ENCODE assay signal across 15 mouse cellular contexts in genomic region chr4:131405376-131406017, GRCm38 (mm10).
DNase-seq lines count a peak whose midpoint lies in the region; ATAC-seq and TF ChIP-seq lines count a peak whose summit lies in the region.
"Had no signal": no experiment of that assay in that cellular context is flagged by ENCODE, and none has a peak within 500 bp of the region (broad histone marks: within the 10 kb centered on the region; RNA-seq: fewer than 3 reads in every experiment).

No protein-coding gene starts in this region.

- peaks cover 33% of the 10 kb centered on the region for H3K27me3 ChIP-seq in hindbrain, embryonic 13.5 days
- H3K27me3 ChIP-seq in hindbrain, embryonic 11.5 days (ENCODE audit: control insufficient read depth, insufficient read depth, low read length): no peaks in the 10 kb centered on the region
- H3K27me3 ChIP-seq in midbrain, embryonic 16.5 days (ENCODE audit: control insufficient read depth, insufficient read depth, low read depth, low read length): no peaks in the 10 kb centered on the region; the same call in 1 of the 2 replicates
- no peaks in the 10 kb centered on the region for H3K27me3 ChIP-seq in midbrain, embryonic 10.5 days (ENCODE audit: low read depth, poor library complexity, severe bottlenecking)
- H3K27me3 ChIP-seq in forebrain, embryonic 14.5 days (replicated peaks; ENCODE audit: control insufficient read depth, insufficient read depth, low read length): no peaks in the 10 kb centered on the region

- no peak overlapping the region for H3K4me2 ChIP-seq in hindbrain, embryonic 13.5 days
- no peak overlapping the region for H3K4me2 ChIP-seq in hindbrain, embryonic 11.5 days (replicated peaks; ENCODE audit: low read depth, low read length)
- H3K4me2 ChIP-seq in midbrain, embryonic 16.5 days (ENCODE audit: low read length): no peak overlapping the region
- no peak overlapping the region for H3K4me2 ChIP-seq in forebrain, embryonic 14.5 days (ENCODE audit: low read length)
- H3K4me2 ChIP-seq: limb, embryonic 15.5 days; lung, embryonic 14.5 days had no signal

- ATAC-seq in hindbrain, embryonic 13.5 days (ENCODE audit: low FRiP score): no peak
- ATAC-seq in hindbrain, embryonic 11.5 days (ENCODE audit: low FRiP score): no peak
- no peak for ATAC-seq in midbrain, embryonic 16.5 days
- peak; percentile 34; the same call in 1 of the 2 replicates for ATAC-seq in forebrain, embryonic 14.5 days

- peaks cover 16% of the 10 kb centered on the region for H3K4me1 ChIP-seq in hindbrain, embryonic 13.5 days (replicated peaks)
- H3K4me1 ChIP-seq in hindbrain, embryonic 11.5 days (replicated peaks; ENCODE audit: control insufficient read depth, insufficient read depth, low read length): no peaks in the 10 kb centered on the region
- H3K4me1 ChIP-seq in midbrain, embryonic 16.5 days (ENCODE audit: control insufficient read depth, insufficient read depth, low read length): no peaks in the 10 kb centered on the region; the same call in 1 of the 2 replicates
- peaks cover 14% of the 10 kb centered on the region for H3K4me1 ChIP-seq in midbrain, embryonic 10.5 days
- peaks cover 10% of the 10 kb centered on the region for H3K4me1 ChIP-seq in forebrain, embryonic 14.5 days (ENCODE audit: control insufficient read depth, insufficient read depth, low read length)
- H3K4me1 ChIP-seq in olfactory bulb, adult 2 months (ENCODE audit: control insufficient read depth, insufficient read depth, low read length): peaks cover 45% of the 10 kb centered on the region

- no peak overlapping the region for H3K4me3 ChIP-seq in hindbrain, embryonic 13.5 days
- H3K4me3 ChIP-seq in hindbrain, embryonic 11.5 days (ENCODE audit: low read depth, low read length): no peak overlapping the region
- H3K4me3 ChIP-seq in midbrain, embryonic 16.5 days (ENCODE audit: low read depth, low read length): no peak overlapping the region
- no peak overlapping the region for H3K4me3 ChIP-seq in midbrain, embryonic 10.5 days
- H3K4me3 ChIP-seq in forebrain, embryonic 14.5 days (ENCODE audit: low read depth, low read length): no peak overlapping the region
- H3K4me3 ChIP-seq in olfactory bulb, adult 2 months (ENCODE audit: insufficient read depth, low read depth, low read length): no peak overlapping the region
- H3K4me3 ChIP-seq: limb, embryonic 15.5 days had no signal

- H3K9ac ChIP-seq in hindbrain, embryonic 13.5 days: no peak overlapping the region
- H3K9ac ChIP-seq in hindbrain, embryonic 11.5 days (ENCODE audit: low read depth, low read length): no peak overlapping the region
- H3K9ac ChIP-seq in midbrain, embryonic 16.5 days (ENCODE audit: low read depth, low read length): no peak overlapping the region
- H3K9ac ChIP-seq in forebrain, embryonic 14.5 days (ENCODE audit: low read length): no peak overlapping the region
- H3K9ac ChIP-seq: limb, embryonic 15.5 days; lung, embryonic 14.5 days had no signal

- DNase-seq in hindbrain, embryonic 11.5 days (ENCODE audit: low spot score): no peak
- no peak for DNase-seq in midbrain, embryonic 10.5 days (ENCODE audit: low spot score)
- DNase-seq in forebrain, embryonic 14.5 days (ENCODE audit: low spot score): peak; percentile 67
- no peak for DNase-seq in heart, adult 8-10 months (ENCODE audit: low spot score)
- no peak for DNase-seq in cerebellum, adult 9-11 months
- DNase-seq: adrenal gland, postnatal 10 days; gastrocnemius, postnatal 36 days; heart, postnatal 10 days; kidney, adult 11 months; lung, embryonic 14.5 days; thymus, adult 2 months had no signal

- WGBS in hindbrain, embryonic 13.5 days: 54% methylated on average over 12 of the region's 12 CpGs
- 67% methylated on average over 12 of the region's 12 CpGs for WGBS in hindbrain, embryonic 11.5 days
- 45% methylated on average over 12 of the region's 12 CpGs for WGBS in midbrain, embryonic 16.5 days
- WGBS in midbrain, embryonic 10.5 days: 75% methylated on average over 12 of the region's 12 CpGs
- WGBS in forebrain, embryonic 14.5 days: 27% methylated on average over 12 of the region's 12 CpGs
- WGBS in olfactory bulb, adult 2 months: 19% methylated on average over 12 of the region's 12 CpGs

- no peaks in the 10 kb centered on the region for H3K36me3 ChIP-seq in hindbrain, embryonic 13.5 days
- no peaks in the 10 kb centered on the region for H3K36me3 ChIP-seq in hindbrain, embryonic 11.5 days (ENCODE audit: control insufficient read depth, insufficient read depth, low read length)
- H3K36me3 ChIP-seq in midbrain, embryonic 16.5 days (ENCODE audit: control insufficient read depth, insufficient read depth, low read length): no peaks in the 10 kb centered on the region
- H3K36me3 ChIP-seq in midbrain, embryonic 10.5 days: no peaks in the 10 kb centered on the region
- no peaks in the 10 kb centered on the region for H3K36me3 ChIP-seq in forebrain, embryonic 14.5 days (ENCODE audit: control insufficient read depth, insufficient read depth, low read length)
- H3K36me3 ChIP-seq: limb, embryonic 15.5 days had no signal

- TF ChIP-seq CTCF in olfactory bulb, adult 2 months (IDR thresholded peaks at IDR 0.05; ENCODE audit: insufficient read depth, low read depth, low read length): no peak

- 0 out of 2 replicates have a peak overlapping the region, but pooled peaks have one; percentile 6 for H3K27ac ChIP-seq in hindbrain, embryonic 13.5 days
- no peak overlapping the region for H3K27ac ChIP-seq in hindbrain, embryonic 11.5 days (ENCODE audit: low read depth, low read length)
- peak overlapping the region; percentile 6; the same call in 1 of the 2 replicates for H3K27ac ChIP-seq in midbrain, embryonic 16.5 days (ENCODE audit: low read length)
- H3K27ac ChIP-seq in midbrain, embryonic 10.5 days (replicated peaks): no peak overlapping the region
- H3K27ac ChIP-seq in forebrain, embryonic 14.5 days (ENCODE audit: low read depth, low read length): peak overlapping the region; percentile 65
- peak overlapping the region; percentile 97 for H3K27ac ChIP-seq in olfactory bulb, adult 2 months (ENCODE audit: insufficient read depth, low read depth, low read length)
- H3K27ac ChIP-seq: limb, embryonic 15.5 days had no signal

- no peak for TF ChIP-seq POLR2A in olfactory bulb, adult 2 months (IDR thresholded peaks at IDR 0.05; ENCODE audit: insufficient read depth, low read depth, low read length)

- no peaks in the 10 kb centered on the region for H3K9me3 ChIP-seq in hindbrain, embryonic 13.5 days
- no peaks in the 10 kb centered on the region for H3K9me3 ChIP-seq in hindbrain, embryonic 11.5 days (ENCODE audit: control insufficient read depth, low read length)
- H3K9me3 ChIP-seq in midbrain, embryonic 16.5 days (replicated peaks; ENCODE audit: control insufficient read depth, low read length, poor library complexity, severe bottlenecking): no peaks in the 10 kb centered on the region
- no peaks in the 10 kb centered on the region for H3K9me3 ChIP-seq in midbrain, embryonic 10.5 days (replicated peaks)
- no peaks in the 10 kb centered on the region for H3K9me3 ChIP-seq in forebrain, embryonic 14.5 days (replicated peaks; ENCODE audit: control insufficient read depth, low read length)
- H3K9me3 ChIP-seq: limb, embryonic 15.5 days had no signal

Comparison
In these comparisons a context has a peak if more than half of its experiments do, and no peak if none do; other contexts are left out.
1. H3K27ac ChIP-seq: peak in hindbrain, embryonic 13.5 days (single experiment), midbrain, embryonic 16.5 days (single experiment), forebrain, embryonic 14.5 days (single experiment) and olfactory bulb, adult 2 months (single experiment); none in hindbrain, embryonic 11.5 days (single experiment) and midbrain, embryonic 10.5 days (single experiment).